Mouse (Mus musculus): Measurements from ENCODE around the gene Usp4.

DNA sequence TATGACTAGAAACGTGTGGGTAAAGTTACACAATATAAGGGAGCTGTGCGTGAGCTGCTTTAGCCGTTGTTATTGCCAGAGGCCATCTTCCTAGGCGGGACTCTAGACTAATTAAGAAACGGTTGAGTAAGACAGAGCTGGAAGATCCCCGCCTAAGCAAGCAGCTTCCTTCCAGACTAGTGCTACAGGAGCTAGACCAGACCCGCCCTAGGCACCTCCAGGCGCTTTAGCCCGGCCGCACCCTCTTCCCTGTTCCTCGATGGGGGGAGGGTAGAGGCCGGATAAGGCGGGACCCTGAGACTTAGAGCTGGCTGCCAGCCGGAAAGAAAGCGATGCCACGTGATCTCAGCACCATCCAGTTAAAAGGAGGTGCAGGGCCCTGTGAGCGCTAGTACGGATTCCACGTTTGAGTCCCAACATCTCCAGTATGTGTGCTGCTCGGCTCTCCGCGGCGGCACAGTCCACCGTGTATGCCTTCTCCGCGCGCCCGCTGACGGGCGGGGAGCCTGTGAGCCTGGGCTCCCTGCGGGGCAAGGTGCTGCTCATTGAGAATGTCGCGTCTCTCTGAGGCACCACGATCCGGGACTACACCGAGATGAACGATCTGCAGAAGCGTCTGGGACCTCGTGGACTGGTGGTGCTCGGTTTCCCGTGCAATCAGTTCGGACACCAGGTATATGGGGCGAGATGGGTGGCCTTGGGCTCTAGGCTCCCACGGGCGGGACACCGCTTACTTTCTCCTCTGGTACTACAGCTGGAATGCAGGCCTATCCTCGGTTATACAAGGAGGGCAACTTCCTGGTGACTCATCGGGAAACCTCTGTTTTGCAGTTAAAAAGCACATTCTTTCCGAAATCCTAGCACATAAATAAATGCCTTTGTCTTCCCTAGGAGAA is 8.5 kb upstream of the Usp4 start, which contains the start of gene Gpx1:
- TF ChIP-seq POLR2A (IDR thresholded peaks at IDR 0.05; ENCODE audit: low read depth, low read length): peak; percentile 98
- TF ChIP-seq CTCF (IDR thresholded peaks at IDR 0.05; ENCODE audit: borderline replicate concordance, insufficient read depth, low read length): no peak
